Mouse (Mus musculus): ENCODE measurements at regions not wholly inside any gene's neighbourhood (a gene's known extent, or its start where the extent isn't known, plus 50 kb on each side); places are given as distances from the start of the nearest gene placed in this dataset.
A peak's percentile ranks its signal among the peaks of the same experiment; 100 is the strongest.

DNA sequence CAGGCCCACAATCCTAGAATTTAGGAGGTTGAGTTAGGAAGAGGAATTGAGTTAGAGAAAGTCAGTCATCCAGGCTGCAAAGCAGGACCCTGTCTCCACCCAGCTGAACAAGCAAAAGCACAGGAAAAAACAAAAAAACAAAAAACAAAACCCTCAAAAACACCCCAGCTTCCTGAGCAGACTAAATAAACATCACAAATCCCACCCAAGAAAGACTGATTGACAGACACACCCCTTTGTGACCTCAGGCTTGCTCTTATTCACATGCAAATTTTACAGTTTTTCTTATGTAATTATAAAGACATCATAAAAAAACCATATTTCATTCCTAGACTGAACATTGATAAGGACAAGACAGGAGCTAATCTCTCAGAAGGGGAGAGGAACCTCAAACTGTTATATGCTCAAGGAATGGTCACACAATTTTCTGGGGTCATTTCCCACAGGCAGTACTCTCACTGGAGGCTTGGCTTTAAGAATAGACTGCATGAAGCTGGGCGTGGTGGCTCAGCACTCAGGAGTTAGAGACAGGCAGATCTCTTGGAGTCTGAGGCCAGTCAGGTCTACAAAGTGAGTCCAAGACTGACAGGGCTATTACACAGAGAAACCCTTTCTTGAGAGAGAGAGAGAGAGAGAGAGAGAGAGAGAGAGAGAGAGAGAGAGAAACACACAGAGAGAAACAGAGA, 73.8 kb upstream of the Marcks start:
- DNase-seq, result no peak

- no peak for DNase-seq
Observed at GRCm38 (mm10) chr10:37211305-37211704, 72.6 kb upstream of the Marcks start.

DNA sequence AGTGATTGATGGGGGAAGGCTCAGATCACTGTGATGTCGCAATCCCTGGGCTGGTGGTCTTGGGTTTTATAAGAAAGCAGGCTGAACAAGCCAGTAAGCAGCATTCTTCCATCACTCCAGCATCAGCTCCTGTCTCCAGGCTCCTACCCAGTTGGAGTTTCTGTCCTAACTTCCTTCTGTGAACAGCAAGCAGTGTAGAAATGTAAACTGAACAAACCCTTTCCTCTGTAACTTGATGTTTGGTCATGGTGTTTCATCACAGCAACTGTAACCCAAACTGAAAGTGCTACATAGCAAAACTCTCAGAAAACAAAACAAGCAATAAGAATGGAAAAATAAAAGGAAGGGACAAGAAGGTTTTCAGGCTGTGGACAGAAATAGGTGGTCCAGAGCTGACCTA, 71.5 kb upstream of the Marcks start:
- DNase-seq, result no peak

DNA sequence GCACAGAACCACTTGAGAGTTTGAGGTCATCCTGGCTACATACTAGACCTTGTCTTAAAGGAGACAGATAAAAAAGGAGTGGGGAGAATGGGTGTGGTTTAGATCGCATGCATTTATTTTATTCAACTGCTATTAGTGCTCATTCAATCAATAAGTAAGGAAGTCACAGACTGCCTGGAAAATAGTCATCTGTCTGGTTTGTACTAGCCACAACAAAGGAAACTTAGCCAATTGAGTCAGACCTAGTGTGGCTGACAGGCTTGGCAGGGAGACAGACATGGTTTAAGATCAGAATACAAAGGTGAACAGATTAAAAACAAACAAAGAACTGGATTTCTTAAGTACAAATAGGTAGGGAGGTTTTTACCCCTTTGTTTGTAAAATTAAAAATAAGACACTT, 68.3 kb upstream of the Marcks start:
- DNase-seq, result no peak

DNA sequence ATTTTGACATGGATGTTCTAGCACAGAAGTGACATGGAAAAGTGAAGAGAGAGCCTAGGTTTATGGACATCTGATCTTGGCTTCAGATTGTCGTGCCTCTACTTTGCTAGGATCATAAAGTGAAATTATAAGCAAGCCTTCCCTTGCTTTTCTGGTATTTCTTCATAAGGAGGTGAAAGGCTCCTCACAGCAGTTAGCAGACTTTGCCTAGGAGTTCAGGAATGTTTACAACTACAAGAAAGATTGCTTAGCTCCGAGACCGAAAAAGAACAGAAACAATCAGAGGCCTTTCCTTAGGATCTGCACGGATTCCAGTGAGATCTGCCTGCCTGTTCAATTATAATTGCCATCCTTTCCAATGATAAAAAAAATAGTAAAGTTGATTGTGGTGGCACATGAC, 67.8 kb upstream of the Marcks start:
- DNase-seq, result no peak

- no peak for DNase-seq
Observed at GRCm38 (mm10) chr10:37203709-37204108, 65.0 kb upstream of the Marcks start.

DNA sequence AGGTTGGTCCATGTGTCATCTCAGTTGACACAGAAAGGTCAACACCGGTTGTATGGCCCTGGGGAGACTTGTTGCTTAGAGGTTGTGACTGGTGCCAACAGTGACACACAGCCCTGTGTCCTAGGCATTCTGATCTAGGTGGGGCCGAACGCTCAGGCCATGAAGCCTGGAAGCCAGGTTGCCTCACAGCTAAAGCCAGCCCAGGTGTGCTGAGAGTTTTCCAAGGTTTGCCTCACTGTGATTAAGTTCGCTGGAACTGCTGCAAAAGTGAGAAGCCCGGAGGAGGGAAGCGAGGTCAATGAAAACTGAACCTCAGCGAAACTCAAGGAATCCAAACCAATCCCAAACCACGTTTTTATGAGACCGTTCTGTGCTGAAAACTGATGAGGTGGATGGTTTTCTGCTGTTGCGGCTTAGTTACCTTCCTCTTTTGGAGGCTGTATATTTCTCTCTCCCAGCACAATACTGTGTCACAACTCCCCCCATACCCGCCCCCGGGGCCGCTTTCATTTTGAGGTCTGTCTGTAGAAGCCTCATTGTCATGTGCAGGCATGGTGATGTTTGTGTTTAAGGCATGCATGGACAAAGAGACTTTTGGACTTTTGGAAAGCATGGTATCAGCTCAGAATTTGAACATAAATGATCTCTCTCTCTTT, 56.2 kb upstream of the Marcks start:
- DNase-seq, result no peak

GRCm38 (mm10) chr10:37194131-37194797, 55.5 kb upstream of the Marcks start:
- peak; percentile 40 for DNase-seq

- DNase-seq, result no peak
Observed at GRCm38 (mm10) chr10:37192661-37193060, 53.9 kb upstream of the Marcks start.

GRCm38 (mm10) chr10:37190092-37190491, 51.4 kb upstream of the Marcks start:
- no peak for DNase-seq

Small RNA genes in the stretch of these regions (microRNA-seq; reads per million reads assigned to microRNA genes)
- 0 reads per million in 2 experiments for gene Gm24710
